Mouse (Mus musculus): ENCODE measurements around the gene Rhbdf2.
"Not testable (repeated sequence)": the region's sequence is repeated elsewhere in the genome, so short reads cannot be mapped to it uniquely, and the experiment has no call there.

The Rhbdf2 gene

GRCm38 (mm10) chr11:116644225-116645112, 17.6 kb upstream of the Rhbdf2 start:
- Histone ChIP-seq H3K9me3 (ENCODE audit: low read length) (no peaks in the 10 kb centered on the region), H3K4me1 (replicated peaks; ENCODE audit: low read depth, low read length) (peaks cover 63% of the 10 kb centered on the region), H3K4me3 (replicated peaks; ENCODE audit: low read length) (peak overlapping the region; percentile 46), H3K27me3 (ENCODE audit: insufficient read depth, low read length) (peaks cover 50% of the 10 kb centered on the region), H3K36me3 (ENCODE audit: insufficient read depth, low read length) (no peaks in the 10 kb centered on the region)
- TF ChIP-seq CTCF (conservative IDR thresholded peaks at IDR 0.05; ENCODE audit: low read length) (no peak), POU5F1 (IDR thresholded peaks at IDR 0.05; ENCODE audit: borderline replicate concordance, low read length) (no peak), NANOG (IDR thresholded peaks at IDR 0.05; ENCODE audit: borderline replicate concordance, low read length) (no peak)

DNA sequence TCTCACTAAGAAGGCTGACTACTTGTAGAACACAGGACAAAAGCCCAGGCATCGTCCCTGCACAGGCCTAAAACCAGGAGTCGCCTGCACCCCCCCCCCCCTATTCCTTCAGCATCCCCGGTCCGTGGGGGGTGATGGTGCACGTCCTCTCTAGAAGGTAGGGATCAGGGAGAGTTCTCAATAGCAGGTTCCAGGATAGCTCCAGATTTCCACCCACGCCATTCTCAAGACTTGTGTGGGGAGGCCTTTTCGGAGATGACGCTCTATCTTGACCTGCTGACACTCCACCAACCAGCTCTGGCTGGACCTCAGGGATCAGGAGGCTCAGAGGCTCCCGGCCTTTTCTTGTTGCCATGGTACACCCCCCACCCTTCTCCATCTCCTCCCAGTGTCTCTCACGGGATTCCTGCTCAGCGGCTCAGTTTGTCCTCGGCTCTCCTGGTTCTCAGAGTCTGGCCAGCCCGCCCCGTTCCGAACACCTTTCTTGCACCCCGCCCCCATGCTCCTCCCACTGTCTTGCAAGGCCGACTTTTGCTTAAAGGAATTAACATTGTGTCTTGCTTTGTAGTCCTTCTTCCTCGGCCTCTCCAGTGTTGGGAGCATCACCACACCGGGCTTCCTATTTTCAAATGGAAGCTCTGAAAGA, 16.9 kb upstream of the Rhbdf2 start:
- peaks cover 44% of the 10 kb centered on the region; the same call in 1 of the 2 replicates for H3K27me3 ChIP-seq (ENCODE audit: insufficient read depth, low read length)
- no peaks in the 10 kb centered on the region for H3K36me3 ChIP-seq (ENCODE audit: insufficient read depth, low read length)
- H3K4me1 ChIP-seq (replicated peaks; ENCODE audit: low read depth, low read length), result peaks cover 56% of the 10 kb centered on the region
- peak overlapping the region; percentile 46 for H3K4me3 ChIP-seq (replicated peaks; ENCODE audit: low read length)
- H3K9me3 ChIP-seq (ENCODE audit: low read length), result no peaks in the 10 kb centered on the region
- TF ChIP-seq CTCF (conservative IDR thresholded peaks at IDR 0.05; ENCODE audit: low read length), result no peak
- TF ChIP-seq NANOG (IDR thresholded peaks at IDR 0.05; ENCODE audit: borderline replicate concordance, low read length), result no peak
- TF ChIP-seq POU5F1 (IDR thresholded peaks at IDR 0.05; ENCODE audit: borderline replicate concordance, low read length), result no peak

DNA sequence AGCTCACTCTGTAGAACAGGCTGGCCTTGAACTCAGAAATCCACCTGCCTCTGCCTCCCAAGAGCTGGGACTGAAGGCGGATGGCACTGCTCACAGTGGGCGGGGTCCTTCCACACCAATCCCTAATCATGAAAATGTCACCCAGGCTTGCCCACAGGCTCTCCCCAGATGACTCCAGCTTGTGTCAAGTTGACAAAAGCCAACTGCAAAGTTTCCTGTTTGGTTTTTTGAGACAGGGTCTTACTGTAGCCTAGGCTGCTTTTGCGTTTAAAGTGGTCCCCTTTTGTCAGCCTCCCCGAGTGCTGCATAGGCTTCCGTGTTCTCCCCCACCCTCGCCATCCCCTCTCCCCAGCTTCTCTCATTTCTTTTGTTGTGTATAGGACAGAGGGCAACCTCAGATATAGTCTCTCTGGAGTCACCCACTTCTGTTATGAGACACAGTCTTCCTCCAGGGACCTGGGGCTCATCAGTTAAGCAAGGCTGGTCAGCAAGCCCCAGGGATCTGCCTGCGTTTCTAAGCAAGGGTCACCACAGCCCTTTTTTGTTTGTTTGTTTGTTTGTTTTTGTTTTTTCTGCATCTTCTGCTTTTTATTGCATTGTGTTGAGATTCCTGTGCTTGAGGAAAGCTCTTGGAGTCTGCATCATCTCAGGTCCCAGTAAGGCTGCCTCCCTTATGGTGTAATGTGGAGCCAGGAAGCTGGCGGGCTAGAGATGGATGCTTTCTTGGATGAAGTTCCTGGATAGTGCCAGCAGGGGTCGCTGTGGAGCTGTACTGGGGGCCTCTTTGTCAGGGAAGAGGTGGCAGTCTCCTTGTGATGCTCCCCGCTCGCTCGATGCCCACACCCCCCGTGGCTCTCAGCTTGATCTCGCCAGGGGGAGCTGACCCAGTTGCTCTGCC, 16.1 kb upstream of the Rhbdf2 start:
- peak overlapping the region; percentile 46 for H3K4me3 ChIP-seq (replicated peaks; ENCODE audit: low read length)
- peak; percentile 90 for TF ChIP-seq CTCF (conservative IDR thresholded peaks at IDR 0.05; ENCODE audit: low read length)
- no peak for TF ChIP-seq NANOG (IDR thresholded peaks at IDR 0.05; ENCODE audit: borderline replicate concordance, low read length)
- no peak for TF ChIP-seq POU5F1 (IDR thresholded peaks at IDR 0.05; ENCODE audit: borderline replicate concordance, low read length)
- no peaks in the 10 kb centered on the region for H3K36me3 ChIP-seq (ENCODE audit: insufficient read depth, low read length)
- peaks cover 38% of the 10 kb centered on the region; the same call in 1 of the 2 replicates for H3K27me3 ChIP-seq (ENCODE audit: insufficient read depth, low read length)
- no peaks in the 10 kb centered on the region for H3K9me3 ChIP-seq (ENCODE audit: low read length)
- H3K4me1 ChIP-seq (replicated peaks; ENCODE audit: low read depth, low read length), result peaks cover 48% of the 10 kb centered on the region

DNA sequence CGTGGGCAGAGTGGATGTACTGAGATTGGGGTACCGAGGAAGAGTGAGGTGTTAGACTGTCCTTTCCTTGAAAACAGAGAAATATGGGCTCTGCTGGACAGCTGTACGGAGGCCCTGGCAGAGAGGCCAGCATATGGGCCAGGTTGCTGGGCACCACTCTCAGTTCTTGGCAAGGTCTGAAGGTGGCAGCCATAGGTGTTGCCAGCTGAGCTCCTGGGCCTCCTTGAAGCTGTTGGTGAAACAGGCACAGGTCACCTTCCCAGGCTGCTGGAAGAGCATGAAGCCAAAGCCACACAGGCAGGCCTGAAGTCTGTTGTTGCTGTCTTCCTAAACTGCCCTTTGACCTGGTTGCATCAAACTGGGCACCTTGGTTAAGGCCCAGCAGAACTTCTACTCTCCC, 14.9 kb upstream of the Rhbdf2 start:
- no peak for TF ChIP-seq NANOG (IDR thresholded peaks at IDR 0.05; ENCODE audit: borderline replicate concordance, low read length)
- no peak for TF ChIP-seq CTCF (conservative IDR thresholded peaks at IDR 0.05; ENCODE audit: low read length)
- TF ChIP-seq POU5F1 (IDR thresholded peaks at IDR 0.05; ENCODE audit: borderline replicate concordance, low read length), result no peak
- H3K9me3 ChIP-seq (ENCODE audit: low read length), result no peaks in the 10 kb centered on the region
- peaks cover 38% of the 10 kb centered on the region for H3K4me1 ChIP-seq (replicated peaks; ENCODE audit: low read depth, low read length)

GRCm38 (mm10) chr11:116641168-116641567, 14.3 kb upstream of the Rhbdf2 start:
- Histone ChIP-seq H3K36me3 (ENCODE audit: insufficient read depth, low read length) (no peaks in the 10 kb centered on the region), H3K4me1 (replicated peaks; ENCODE audit: low read depth, low read length) (peaks cover 33% of the 10 kb centered on the region), H3K4me3 (replicated peaks; ENCODE audit: low read length) (no peak overlapping the region), H3K27me3 (ENCODE audit: insufficient read depth, low read length) (peaks cover 27% of the 10 kb centered on the region; the same call in 1 of the 2 replicates), H3K9me3 (ENCODE audit: low read length) (no peaks in the 10 kb centered on the region)
- TF ChIP-seq NANOG (IDR thresholded peaks at IDR 0.05; ENCODE audit: borderline replicate concordance, low read length), result no peak
- TF ChIP-seq CTCF (conservative IDR thresholded peaks at IDR 0.05; ENCODE audit: low read length), result peak; percentile 96
- no peak for TF ChIP-seq POU5F1 (IDR thresholded peaks at IDR 0.05; ENCODE audit: borderline replicate concordance, low read length)

More for the DNA sequence above, 14.9 kb upstream of the Rhbdf2 start:
- no peaks in the 10 kb centered on the region for H3K36me3 ChIP-seq (ENCODE audit: insufficient read depth, low read length)
- no peak overlapping the region for H3K4me3 ChIP-seq (replicated peaks; ENCODE audit: low read length)
- H3K27me3 ChIP-seq (ENCODE audit: insufficient read depth, low read length), result peaks cover 31% of the 10 kb centered on the region; the same call in 1 of the 2 replicates

- not testable (repeated sequence) for H3K36me3 ChIP-seq (ENCODE audit: insufficient read depth, low read length); H3K4me1 ChIP-seq (replicated peaks; ENCODE audit: low read depth, low read length); H3K27me3 ChIP-seq (ENCODE audit: insufficient read depth, low read length); H3K4me3 ChIP-seq (replicated peaks; ENCODE audit: low read length); H3K9me3 ChIP-seq (ENCODE audit: low read length)
Measured at GRCm38 (mm10) chr11:116636607-116637006, 9.8 kb upstream of the Rhbdf2 start.

DNA sequence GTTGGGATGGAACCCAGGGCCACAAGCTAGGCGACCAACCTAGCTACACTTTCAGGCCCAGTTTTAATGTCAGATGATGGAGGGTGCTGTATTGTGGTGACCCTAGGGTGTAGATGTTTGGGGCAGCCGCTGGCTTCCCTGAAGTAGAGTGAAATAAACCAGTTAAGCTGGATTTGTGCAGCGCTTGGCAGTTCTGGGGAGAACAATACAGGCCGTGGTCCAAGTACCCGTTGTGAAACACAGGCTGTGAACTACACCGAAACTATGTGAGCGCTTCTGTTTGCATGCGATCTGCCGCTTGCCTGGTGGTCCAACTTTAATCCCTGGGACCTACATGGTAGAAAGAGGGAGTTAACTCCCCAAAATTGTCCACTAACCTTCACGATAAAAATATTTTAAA, 6.1 kb upstream of the Rhbdf2 start:
- H3K27me3 ChIP-seq (ENCODE audit: insufficient read depth, low read length), result no peaks in the 10 kb centered on the region
- no peaks in the 10 kb centered on the region for H3K36me3 ChIP-seq (ENCODE audit: insufficient read depth, low read length)
- no peak overlapping the region for H3K4me3 ChIP-seq (replicated peaks; ENCODE audit: low read length)
- peaks cover 31% of the 10 kb centered on the region for H3K4me1 ChIP-seq (replicated peaks; ENCODE audit: low read depth, low read length)
- TF ChIP-seq NANOG (IDR thresholded peaks at IDR 0.05; ENCODE audit: borderline replicate concordance, low read length) (no peak), POU5F1 (IDR thresholded peaks at IDR 0.05; ENCODE audit: borderline replicate concordance, low read length) (no peak), CTCF (conservative IDR thresholded peaks at IDR 0.05; ENCODE audit: low read length) (no peak)
- no peaks in the 10 kb centered on the region for H3K9me3 ChIP-seq (ENCODE audit: low read length)
